Mouse (Mus musculus) gastrocnemius, postnatal 36 days (tissue): ENCODE measurements around the gene C1qtnf5. TPM values are rescaled to one million over a fixed set of nuclear protein-coding genes. Genes with fewer than 3 reads are reported as not detected.

Experiments
- DNase-seq, 2 experiments: peaks; one replicate each; pipeline ENCODE4 v3.0.0; 2022
- intact Hi-C: fragments of 180-260 bp; cut with DNase I; formaldehyde crosslinking; loops from one replicate; pipeline ENCODE4 v1.15.1; 2025
- long read RNA-seq, 2 experiments: library from polyadenylated mRNA; stranded (forward); transcript quantifications; one replicate each; pipeline ENCODE4 v2.0.0; 2021
- total RNA-seq, 2 experiments: library from RNA; stranded (reverse); gene quantifications; 2 replicates each; pipeline ENCODE4 v1.2.3; 2021

Gene C1qtnf5
- 1 to 10 TPM; 6.7 to 9.6 TPM for total RNA-seq
- long read RNA-seq, experiment 1, partial matches to known transcripts = 0 of 10 reads
- long read RNA-seq, experiment 1, other reads (novel, unspliced or antisense) = 5 of 10 reads
- long read RNA-seq, experiment 2, transcript C1qtnf5-204 (3 exons, 1,365 nt) = major isoform, 9 of 16 reads
- long read RNA-seq, experiment 2, partial matches to known transcripts = 0 of 16 reads
- long read RNA-seq, experiment 2, other reads (novel, unspliced or antisense) = 1 of 16 reads

GRCm38 (mm10) chr9:44107110-44107509, at the start of gene C1qtnf5:
Gene C1qtnf5, plus strand, starts transcription at chr9:44107245.
- intact Hi-C loops = no loop called here
- peak; percentile 81 to 93 for DNase-seq

DNA sequence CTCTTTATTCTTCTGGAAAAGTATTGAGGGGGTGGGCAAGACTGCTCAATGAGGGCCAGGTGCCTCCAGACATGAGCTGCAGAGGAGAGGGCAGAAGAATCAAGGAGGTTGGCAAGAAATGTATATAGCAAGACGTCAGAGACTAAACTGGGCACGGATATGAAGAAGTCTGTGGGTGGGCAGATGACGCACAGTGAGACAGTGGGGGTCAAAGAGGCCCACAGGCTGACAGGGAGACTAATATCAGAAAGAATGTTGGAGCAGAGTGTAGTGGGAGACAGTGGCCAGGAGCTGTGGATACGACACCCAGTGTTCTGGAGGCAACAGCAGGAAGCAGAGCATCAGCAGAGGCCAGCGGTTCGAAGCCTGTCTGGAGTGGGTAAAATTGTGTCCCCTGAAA, 48.4 kb upstream of the C1qtnf5 start:
- no peak for DNase-seq
- intact Hi-C loops = no loop called here

DNA sequence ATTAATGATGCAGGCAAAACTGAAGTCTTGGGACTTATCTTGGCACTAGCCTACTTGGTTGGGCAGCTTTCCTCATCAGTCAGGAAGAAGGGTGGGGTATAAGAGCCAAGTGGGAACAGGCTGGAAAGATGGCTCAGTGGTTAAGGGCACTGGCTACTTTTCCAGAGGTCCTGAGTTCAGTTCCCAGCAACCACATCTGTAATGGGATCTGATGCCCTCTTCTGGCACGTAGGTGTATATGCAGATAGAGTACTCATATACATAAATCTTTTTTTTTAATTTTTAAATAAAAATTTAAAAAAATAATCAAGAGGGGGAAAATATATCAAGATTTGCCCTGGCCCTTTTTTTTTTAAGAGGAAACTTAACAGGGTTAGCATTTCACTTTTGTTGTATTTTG, 41.9 kb upstream of the C1qtnf5 start:
- no peak for DNase-seq
- intact Hi-C loops = loop anchor here (2.0 kb wide), 1 partner anchor 78 kb away; no protein-coding TSS in a partner anchor

DNA sequence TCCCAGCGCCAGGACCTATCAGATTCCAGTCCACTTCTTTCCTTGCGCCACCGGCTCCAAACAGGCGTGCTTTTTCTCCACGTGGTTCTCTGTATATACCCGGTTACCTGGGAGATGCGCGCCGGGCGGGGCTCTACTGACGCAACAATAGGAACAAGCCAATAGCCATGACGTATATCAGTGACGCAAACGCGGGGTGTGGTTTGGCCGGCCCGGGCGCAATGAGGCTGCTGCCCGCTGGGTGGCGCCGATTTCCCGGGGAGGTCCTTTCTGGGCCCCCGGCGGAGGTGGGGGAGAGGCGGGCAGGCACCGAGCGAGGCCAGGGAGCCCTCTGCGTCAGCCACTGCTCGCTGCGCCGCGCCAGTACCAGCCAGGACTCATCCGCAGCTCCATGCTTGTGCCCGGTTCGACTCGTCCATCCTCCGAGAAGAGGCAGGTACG, 40.2 kb upstream of the C1qtnf5 start, which contains the start of gene Usp2:
Usp2 (plus strand) TSS at position 237 of the 441 bp plus-strand sequence.
- peak; percentile 98 to 100 for DNase-seq
- intact Hi-C loops = no loop called here

GRCm38 (mm10) chr9:44067241-44067959, 39.6 kb upstream of the C1qtnf5 start:
- no peak for DNase-seq
- intact Hi-C loops = no loop called here

DNA sequence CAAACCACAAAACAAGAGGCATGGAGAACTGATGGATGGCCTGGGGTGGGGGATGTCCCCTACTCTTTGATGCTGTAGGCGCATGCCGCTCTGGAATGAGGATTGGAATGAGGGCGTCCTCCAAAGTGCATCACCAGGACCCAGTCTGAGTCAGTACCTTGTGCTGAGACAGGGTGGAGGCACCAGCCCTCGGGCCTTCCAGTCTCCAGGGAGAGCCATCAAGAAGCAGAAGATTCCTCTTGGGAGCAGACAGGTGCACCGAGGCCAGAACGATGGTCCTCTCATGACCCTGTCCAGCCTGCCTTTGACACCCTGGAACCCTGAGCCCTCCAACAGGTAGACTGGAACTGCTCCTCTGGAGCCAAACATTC, 39.1 kb upstream of the C1qtnf5 start:
- DNase-seq = no peak
- intact Hi-C loops = no loop called here

DNA sequence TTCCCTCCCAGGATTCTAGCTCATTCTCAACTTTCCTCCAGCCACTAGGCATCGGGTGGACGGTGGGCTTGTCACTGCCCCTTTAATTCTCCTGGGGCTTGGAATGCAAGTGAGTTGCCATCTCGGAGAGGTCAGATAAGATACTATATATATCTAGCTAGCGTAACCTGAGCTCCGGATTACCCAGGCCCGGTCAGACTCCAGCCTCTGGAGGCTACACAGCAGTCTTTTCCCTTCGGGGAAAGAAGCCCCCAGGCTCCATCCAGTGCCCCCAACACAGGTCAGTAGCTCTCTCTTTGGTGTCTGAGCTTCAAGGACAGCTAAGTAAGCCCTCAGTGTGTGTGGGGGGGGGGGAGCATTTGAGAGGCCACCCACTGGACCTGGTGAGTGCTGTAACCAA, 37.8 kb upstream of the C1qtnf5 start:
- intact Hi-C loops = no loop called here
- peak in 1 of 2 experiments; percentile 38 for DNase-seq

DNA sequence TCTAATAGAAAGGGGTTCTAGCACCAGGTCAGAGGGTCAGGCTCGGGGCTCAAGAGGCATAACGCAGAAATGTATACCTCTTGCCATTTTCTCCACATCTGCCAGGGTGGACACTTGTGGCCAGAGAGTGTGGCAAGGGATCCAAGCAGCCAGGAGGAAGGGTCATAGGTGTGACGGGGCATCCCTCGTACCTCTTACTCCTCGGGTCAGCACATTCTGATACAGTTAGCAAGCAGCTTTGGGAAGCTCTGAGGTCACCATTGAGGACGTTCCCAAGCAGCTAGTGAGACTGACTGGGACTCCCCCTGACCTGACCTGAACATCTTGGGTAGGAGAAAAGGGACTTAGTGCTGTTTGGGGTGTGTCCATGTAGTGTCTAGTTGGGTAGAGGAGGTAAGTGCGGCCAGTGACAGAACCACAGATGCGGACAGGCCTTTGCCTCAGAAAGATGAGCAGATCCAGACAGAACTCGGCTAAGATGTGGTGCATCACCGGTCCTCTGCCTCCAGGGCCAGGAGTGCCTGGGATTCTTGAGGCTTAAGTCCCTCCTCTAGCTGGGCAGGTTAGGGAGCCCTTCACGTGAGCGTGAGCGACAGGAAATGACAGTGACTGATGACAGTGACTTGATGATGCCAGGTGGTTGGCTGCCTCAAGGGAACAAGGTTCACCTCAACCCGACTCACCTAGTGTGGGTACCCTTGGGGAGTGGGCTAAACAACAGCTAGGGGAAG, 36.8 kb upstream of the C1qtnf5 start:
- intact Hi-C loops = no loop called here
- DNase-seq = no peak

GRCm38 (mm10) chr9:44070844-44071231, 36.2 kb upstream of the C1qtnf5 start:
- DNase-seq = no peak
- intact Hi-C loops = no loop called here

DNA sequence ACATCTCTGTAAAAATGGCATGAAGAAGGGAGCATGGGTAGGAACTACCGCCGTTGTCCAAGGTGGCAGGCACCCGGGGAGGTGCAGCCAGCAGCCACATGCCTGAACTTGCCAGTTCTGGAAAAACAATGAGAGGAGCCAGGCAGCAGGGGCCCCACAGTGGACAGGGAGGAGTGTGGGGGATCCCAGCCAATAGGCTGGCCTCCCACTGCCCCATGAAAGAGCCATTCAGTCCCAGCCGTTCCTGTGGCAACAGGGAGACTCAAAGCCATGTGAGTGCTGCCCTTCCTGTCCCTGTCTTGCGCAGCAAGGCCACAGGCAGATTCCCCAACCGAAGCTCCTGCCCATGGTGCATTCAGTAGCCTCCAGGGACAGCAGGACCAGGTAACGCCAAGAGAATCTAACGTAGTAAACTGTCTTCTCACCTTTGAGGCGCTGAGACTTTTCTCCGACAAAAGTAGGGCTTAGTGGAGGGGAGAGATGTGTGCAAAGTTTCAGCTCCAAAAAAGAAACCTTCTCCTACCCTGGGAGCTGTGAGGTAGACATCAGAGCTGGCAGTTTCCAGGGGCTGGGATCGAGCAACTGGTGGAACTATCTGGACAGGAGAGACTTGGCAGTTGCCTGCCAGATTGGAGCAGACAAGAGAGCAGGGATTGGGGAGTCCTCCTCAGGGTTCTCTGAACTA, 35.0 kb upstream of the C1qtnf5 start:
- DNase-seq = no peak
- intact Hi-C loops = no loop called here

- peak in 1 of 2 experiments; percentile 58 for DNase-seq
- intact Hi-C loops = no loop called here
Observed at GRCm38 (mm10) chr9:44072599-44072915, 34.5 kb upstream of the C1qtnf5 start.

- no peak for DNase-seq
- intact Hi-C loops = no loop called here
Observed at GRCm38 (mm10) chr9:44073115-44073514, 33.9 kb upstream of the C1qtnf5 start.

DNA sequence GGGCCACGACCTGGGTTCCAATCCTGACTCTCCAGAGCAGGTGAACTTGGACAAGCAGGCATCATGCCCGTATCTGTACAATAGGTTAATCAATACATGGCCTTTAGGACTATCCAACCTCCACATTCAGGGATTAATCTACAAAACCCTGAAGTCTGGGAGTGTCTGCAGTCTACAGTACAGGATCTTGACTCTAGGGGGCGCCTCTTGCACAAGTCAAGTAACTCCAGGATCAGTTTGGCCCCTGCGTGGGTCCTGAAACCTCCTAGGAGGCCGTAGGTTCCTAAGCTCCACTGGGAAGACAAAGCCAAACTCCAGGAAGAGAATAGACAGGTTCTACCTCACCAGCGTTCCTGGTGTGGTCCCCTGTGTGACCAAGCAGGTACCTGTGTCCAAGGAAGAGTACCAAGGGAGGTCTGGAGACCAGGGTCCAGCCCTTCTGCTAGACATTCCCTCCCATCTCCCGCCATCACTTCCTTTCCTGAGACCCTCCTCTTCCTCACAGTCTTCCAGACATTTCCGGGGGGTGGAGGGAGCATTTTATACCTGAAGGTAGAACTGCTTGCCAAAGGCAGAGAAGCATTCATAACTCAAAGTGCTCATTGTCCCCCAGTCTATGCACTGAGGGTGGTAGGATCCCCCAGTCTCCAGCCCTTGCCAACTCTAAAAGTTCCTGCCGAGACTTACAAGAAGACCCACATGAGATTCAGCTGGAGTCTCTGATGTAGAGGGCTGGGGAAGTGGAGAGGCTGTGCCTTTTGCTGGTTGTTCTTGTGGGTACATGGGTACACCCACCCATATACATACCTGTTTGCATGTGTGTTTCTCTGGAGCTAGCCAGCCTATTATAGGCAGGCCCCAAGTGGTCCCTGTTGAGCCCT, 32.4 kb upstream of the C1qtnf5 start:
- intact Hi-C loops = no loop called here
- DNase-seq = no peak

DNA sequence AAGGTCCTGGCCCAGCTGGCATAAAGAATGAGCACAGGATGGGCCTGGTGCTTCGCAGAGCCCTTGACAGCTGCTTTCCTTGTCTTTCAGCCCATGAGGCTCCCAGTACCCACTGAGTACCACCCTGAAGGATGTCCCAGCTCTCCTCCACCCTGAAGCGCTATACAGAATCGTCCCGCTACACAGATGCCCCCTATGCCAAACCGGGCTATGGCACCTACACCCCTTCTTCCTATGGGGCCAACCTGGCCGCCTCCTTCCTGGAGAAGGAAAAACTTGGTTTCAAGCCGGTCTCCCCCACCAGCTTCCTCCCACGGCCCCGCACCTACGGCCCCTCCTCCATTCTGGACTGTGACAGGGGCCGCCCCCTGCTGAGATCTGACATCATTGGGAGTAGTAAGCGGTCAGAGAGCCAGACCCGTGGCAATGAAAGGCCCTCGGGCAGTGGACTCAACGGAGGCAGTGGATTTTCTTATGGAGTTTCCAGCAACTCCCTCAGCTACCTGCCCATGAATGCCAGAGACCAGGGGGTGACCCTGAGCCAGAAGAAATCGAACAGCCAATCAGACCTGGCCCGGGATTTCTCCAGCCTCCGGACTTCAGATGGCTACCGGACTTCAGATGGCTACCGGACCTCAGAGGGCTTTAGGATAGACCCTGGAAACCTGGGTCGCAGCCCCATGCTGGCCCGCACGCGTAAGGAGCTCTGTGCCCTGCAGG, 31.6 kb upstream of the C1qtnf5 start:
- DNase-seq = no peak
- intact Hi-C loops = no loop called here

GRCm38 (mm10) chr9:44075996-44076763, 30.9 kb upstream of the C1qtnf5 start:
- intact Hi-C loops = no loop called here

GRCm38 (mm10) chr9:44076764-44077120, 30.3 kb upstream of the C1qtnf5 start:
- intact Hi-C loops = no loop called here
- peak in 1 of 2 experiments; percentile 88 for DNase-seq

More at GRCm38 (mm10) chr9:44075996-44076763, 30.9 kb upstream of the C1qtnf5 start:
- DNase-seq = no peak

DNA sequence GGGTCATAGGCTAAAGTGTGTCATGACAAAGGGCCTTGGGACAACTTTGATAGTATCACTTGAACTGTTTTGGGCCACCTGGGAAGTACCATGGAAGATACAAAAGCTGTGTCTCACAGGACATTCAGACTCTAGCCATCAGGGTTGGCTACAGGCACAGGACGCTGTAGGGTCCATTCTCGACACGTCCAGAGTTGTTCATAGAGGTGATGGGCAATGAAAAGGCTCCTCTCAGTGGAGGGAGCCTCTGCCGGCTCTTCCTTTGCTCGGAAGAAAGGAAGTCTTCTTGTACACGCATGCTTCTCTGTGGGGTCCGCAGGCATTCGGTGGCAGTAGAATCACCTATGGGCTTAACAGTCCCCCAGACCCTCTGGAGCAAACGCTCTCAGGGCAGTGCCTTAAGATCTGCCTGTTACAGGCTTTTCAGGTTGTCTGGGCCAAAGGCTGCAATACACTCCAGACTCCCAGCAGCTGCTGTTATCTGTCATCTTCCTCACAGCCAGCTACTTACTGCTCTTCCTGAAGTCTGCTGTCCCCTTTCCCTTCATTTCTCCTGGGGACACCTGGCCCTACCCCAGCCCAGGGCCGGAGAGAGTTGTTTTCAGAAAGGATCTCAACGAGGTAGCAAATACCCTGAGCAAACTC, 29.7 kb upstream of the C1qtnf5 start:
- intact Hi-C loops = no loop called here
- DNase-seq = no peak

DNA sequence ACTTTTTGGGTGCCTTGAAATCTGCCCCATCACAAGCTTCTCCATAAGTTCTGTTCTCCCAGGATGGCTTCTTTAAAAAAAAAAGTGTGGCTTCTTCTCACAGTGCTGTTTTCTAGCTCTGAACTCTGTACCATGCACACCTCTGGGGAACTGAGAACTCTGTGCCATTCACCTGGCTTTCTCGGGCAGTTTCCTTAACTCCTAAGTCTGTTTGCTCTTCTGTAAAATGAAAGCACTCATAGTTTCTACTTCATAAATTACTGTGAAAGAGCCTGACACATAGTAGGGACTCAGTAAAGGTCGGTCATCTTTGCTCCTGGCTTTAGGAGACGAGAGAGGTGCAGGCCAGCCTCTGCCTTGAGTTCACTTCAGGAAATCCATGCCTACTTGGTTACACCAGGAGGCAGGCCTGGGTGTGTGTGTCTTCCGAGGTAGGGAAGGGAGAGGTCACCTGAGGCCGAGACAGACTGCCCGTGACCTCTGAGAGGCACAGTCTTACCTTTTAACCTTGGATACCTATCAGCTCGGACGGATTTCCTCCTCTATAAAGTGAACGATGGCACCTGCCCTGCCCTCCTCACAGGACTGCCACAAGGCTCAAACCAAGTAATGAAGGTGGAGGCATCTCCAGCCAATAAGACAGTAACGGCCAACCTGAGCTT, 28.8 kb upstream of the C1qtnf5 start:
- no peak for DNase-seq
- intact Hi-C loops = no loop called here
